Mouse (Mus musculus) heart, postnatal 14 days (tissue): Measurements from ENCODE around the gene Adam30. TPM values are rescaled to one million over a fixed set of nuclear protein-coding genes. Genes with fewer than 3 reads are reported as not detected.
"Not testable (repeated sequence)": the region's sequence is repeated elsewhere in the genome, so short reads cannot be mapped to it uniquely, and the experiment has no call there.

Source experiments
- DNase-seq, 2 experiments: peaks; one replicate each; pipeline ENCODE4 v3.0.0; 2021 to 2022
- intact Hi-C: fragments of 180-260 bp; cut with DNase I; formaldehyde crosslinking; loops from one replicate; pipeline ENCODE4 v1.15.1; 2025
- long read RNA-seq, 2 experiments: library from polyadenylated mRNA; stranded (forward); transcript quantifications; one replicate each; pipeline ENCODE4 v2.0.0; 2021
- total RNA-seq, 2 experiments: library from RNA; stranded (reverse); gene quantifications; 2 replicates each; pipeline ENCODE4 v1.2.3; 2021

Adam30 gene
- total RNA-seq: under 1 TPM in 1 of 2 experiments, not detected in 1; 0.15 TPM
- long read RNA-seq, experiment 1: 0 reads
- long read RNA-seq, experiment 2: 0 reads

DNA sequence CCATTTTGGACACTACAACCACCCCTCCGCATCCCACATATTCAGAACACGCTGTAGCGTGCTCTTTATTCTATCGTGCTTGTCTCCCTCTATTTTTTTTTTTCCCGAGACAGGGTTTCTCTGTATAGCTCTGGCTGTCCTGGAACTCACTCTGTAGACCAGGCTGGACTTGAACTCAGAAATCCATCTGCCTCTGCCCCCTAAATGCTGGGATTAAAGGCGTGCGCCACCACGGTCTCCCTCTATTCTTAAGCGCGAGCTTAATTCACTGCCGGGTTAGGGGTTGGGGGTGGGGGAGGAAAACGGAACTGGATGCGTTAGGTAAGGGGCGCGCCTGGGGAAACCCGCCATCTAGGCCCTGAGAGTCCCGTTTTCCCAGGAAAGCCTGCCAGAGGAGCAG is at the start of gene Adam30:
Adam30 (plus strand) TSS at position 301 of the 400 bp plus-strand sequence.
- DNase-seq: no peak
- intact Hi-C loops: no loop called here

DNA sequence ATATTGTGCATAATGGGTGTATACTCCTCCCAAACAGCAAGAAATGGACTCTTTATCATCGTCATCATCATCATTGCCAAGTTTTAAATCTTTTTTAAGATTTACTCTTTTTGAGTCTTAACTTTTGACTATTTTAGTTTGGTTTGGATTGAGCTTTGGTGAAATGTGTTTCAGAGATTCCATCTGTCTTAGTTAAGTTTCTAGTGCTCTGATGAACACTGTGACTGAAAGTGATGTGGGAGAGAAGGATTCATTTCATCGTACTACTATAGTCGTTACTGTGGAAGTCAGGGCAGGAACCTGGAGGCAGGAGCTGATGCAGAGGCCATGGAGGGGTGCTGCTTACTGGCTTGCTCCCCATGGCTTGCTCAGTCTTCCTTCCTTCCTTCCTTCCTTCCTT is 42.2 kb upstream of the Adam30 start:
- no peak for DNase-seq
- intact Hi-C loops: no loop called here

DNA sequence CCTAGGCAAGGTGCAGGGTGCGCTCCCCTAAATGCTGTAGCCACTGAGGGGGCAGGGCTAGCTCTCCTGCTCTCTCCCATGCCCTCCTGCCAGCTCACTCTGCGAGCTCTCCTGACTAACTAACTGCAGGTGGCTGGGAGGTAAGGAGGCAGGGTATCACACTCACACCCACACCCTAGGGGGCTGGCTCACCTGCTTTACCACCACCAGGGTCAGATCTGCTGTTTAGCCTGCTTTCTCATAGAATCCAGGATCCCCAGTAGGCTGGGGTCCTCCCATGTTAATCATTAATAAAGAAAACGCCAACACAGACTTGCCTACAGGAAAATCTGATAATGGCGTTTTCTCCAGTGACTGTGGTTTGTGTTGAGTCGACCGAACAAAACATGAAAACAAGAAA is 41.1 kb upstream of the Adam30 start:
- DNase-seq: no peak
- intact Hi-C loops: no loop called here

DNA sequence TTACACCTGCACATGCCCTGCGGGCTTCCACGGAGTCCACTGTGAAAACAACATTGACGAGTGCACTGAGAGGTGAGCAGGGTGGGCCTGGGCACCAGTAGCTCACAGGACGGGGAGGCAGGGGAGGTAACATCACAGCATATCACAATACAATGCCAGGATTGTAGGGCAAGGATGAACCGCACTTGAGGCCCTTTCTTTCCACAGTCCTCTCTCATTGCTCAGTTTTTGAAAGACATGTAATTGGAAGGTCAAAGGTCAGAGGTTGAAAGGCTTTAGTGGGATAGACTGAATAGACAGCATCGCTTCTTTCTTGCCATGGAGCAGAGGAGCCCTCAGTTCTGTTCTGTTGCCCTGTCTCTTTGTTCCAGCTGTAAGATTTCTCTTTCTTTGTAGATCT is 39.5 kb upstream of the Adam30 start:
- DNase-seq: no peak
- intact Hi-C loops: no loop called here

DNA sequence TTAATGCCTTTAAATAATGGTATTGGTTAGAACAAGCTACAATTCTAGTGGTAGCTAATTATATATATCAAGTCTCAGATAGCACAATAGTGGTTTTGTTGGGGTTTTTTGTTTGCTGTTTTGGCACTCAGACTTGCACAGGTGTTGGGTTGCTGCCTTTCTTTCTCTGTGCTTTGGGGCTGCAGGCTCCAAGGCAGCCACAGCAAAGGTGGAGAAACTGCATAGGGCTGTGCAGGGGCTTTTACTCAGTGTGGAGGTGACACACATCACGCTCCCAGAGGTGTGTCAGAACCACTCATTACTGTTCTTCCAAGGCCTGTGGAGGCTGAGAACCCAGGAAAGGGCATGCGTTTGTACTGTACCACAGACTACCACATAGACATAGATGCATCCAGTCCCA is 32.7 kb upstream of the Adam30 start:
- intact Hi-C loops: no loop called here
- DNase-seq: no peak

DNA sequence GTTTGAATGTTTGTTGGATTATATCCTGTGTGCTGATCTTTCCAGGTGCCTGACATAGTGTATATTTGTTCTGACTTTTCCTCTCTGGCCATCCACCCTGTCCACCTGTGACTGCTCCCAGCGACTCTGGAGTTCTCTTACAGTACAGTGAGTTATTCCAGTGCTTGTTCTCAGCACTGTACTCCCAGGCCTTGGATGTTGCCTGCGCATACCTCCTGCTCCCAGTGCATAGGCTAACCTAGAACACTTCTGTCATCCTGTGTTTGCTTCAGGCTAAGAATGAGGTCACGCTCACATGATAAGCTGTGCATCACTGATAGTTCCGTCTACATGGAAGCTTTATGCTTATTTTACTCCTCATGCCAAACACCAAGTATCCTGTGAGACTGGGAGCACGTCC is 31.7 kb upstream of the Adam30 start:
- intact Hi-C loops: no loop called here
- DNase-seq: no peak

DNA sequence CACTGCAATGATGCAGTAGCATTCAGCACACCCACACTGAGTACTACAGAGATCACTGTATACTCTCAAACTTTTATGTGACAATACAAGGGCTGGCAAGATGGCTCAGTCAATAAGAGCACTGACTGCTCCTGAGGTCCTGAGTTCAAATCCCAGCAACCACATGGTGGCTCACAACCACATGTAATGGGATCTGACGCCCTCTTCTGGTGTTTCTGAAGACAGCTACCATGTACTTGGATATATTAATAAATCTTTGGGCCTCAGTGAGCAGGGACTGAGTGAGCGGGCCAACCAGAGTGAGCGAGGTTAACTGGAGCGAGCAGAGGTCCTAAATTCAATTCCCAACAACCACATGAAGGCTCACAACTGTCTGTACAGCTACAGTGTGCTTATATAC is 28.3 kb upstream of the Adam30 start:
- not testable (repeated sequence) for DNase-seq
- intact Hi-C loops: loop anchor here (5.0 kb wide), 1 partner anchor 205 kb away; no protein-coding TSS in a partner anchor

DNA sequence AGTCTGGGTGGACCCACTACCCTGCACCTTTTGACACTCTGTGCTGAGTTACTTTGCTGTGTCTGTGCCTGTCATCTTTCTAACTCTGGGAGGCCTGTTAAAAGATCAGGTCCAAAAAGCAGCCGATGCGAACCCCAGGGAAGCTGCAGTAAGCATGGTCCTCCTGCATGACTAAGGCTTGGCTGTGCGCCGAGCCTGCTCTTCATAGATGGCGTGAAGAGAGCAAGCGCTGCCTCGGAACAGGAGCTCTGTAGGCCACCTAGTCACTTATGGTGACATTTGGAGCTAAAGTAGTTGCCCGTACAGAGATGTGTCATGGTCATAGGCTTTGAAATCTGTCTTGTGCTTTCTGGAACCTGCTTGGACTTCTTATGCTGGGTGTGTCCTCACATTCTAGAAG is 27.8 kb upstream of the Adam30 start:
- no peak for DNase-seq
- intact Hi-C loops: loop anchor here (5.0 kb wide), 1 partner anchor 205 kb away; no protein-coding TSS in a partner anchor

DNA sequence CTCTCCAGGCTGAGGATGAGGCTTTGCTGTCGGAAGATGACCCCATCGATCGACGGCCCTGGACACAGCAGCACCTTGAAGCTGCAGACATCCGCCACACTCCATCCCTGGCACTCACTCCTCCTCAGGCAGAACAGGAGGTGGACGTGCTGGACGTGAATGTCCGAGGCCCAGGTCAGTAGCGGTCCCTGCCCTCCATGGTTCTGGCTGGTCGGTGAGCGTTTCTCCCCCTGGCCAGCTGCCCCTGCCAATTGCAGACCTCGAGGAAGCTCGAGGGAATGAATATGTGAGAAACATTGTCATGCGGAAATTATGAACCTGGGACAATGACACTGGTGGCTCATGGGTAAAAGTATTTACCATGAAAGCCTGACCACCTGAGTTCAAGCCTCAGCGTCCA is 19.0 kb upstream of the Adam30 start:
- intact Hi-C loops: no loop called here
- DNase-seq: no peak

DNA sequence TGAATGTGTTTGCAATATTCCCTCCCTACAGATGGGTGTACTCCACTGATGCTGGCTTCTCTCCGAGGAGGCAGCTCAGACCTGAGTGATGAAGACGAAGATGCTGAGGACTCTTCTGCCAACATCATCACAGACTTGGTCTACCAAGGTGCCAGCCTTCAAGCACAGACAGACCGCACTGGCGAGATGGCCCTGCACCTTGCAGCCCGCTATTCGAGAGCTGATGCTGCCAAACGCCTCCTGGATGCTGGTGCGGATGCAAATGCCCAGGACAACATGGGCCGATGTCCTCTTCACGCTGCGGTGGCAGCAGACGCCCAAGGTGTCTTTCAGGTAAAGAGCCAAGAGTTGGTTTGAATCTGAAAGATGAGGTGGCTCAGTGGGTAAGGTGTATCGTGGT is 17.6 kb upstream of the Adam30 start:
- no peak for DNase-seq
- intact Hi-C loops: no loop called here

DNA sequence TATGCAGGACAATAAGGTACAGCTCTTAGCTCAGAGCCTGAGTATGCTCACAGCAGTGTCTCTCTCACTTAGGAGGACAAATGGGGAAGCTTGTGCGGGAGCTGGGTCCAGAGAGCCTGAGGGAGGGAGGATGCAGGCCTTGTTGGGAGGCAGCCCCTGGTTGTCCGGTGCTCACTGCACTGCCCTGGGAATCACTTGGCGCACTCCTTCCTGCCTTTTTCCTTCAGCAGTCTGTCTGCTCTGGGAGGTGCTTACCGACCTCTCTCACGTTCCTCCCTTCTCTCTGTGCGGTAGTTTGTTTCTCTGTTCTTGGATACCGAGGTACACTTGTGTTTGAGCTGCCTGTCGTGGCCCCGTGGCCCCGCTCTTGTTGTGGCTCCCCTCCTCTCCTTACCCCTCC is 15.2 kb upstream of the Adam30 start:
- DNase-seq: no peak
- intact Hi-C loops: no loop called here

DNA sequence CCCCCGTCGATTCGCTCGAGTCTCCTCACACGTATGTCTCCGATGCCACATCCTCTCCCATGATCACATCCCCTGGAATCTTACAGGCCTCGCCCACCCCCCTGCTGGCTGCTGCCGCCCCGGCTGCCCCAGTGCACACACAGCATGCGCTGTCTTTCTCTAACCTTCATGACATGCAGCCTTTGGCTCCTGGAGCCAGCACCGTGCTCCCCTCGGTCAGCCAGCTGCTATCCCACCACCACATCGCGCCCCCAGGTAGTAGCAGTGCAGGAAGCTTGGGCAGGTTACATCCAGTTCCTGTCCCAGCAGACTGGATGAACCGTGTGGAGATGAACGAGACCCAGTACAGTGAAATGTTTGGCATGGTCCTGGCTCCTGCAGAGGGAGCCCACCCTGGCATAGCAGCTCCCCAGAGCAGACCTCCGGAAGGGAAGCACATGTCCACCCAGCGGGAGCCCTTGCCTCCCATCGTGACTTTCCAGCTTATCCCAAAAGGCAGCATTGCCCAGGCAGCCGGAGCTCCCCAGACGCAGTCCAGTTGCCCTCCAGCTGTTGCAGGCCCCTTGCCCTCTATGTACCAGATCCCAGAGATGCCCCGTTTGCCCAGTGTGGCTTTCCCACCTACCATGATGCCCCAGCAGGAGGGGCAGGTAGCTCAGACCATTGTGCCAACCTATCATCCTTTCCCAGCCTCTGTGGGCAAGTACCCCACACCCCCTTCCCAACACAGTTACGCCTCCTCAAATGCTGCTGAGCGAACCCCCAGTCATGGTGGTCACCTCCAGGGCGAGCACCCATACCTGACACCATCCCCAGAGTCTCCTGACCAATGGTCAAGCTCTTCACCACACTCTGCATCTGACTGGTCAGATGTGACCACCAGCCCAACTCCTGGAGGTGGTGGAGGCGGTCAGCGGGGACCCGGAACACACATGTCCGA is 13.7 kb upstream of the Adam30 start:
- intact Hi-C loops: no loop called here
- DNase-seq: no peak

DNA sequence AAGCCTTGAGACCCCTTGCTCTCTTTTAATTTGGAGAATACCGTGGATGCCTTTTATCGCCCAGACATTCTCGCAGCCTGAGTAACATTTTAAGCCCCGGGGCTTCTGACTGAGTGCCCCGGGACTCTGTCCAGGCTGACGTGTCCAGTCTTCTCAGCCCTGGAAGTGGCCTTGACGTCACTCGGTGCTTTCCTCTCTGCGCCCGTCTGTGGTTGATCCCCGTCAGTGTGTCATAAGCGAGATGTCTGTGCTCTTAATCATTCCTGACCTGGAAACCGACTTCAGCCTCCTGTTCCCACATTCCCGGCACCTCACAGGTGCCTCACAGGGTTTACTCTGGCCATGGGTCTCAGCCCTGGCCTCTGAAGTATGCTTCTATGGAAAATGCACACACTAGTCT is 12.7 kb upstream of the Adam30 start:
- intact Hi-C loops: no loop called here
- DNase-seq: no peak

DNA sequence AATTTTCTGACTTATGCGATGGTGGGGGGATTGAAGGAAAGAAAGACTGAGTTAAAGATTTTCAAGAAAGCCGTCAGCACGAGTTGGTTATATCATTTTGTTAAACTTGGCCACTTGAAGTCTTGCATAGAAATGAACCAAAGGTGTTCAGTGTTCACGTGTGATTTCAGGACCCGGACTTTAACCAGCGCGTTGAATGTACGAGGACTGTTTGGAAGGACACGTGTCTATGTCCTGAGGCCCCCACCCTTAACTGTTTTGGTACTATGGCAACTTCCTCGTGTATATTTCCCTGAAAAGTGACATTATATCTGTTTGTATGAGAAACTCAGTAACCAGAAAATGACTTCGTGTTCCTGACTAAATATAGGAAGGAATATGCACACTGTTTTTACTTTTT is 10.5 kb upstream of the Adam30 start:
- no peak for DNase-seq
- intact Hi-C loops: no loop called here

DNA sequence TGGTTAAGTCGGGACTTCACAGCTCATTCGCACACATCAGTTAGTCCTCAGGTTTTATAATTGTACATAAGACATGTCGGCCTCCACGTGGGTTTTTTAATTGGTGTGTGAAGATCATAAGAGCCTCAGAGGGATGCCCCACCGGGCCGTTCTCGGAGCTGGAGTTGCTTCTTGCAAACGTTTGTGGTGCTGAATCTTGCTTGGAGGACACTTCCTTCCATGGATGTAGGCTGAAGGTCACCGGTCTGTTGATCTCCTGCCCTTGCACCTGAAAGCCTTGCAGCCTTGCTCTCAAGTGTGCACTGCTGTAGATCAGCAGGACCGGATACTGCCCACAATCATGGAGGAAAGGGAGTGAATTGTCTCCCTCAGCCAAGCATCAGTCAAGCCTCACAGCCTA is 9.4 kb upstream of the Adam30 start:
- DNase-seq: no peak
- intact Hi-C loops: no loop called here

DNA sequence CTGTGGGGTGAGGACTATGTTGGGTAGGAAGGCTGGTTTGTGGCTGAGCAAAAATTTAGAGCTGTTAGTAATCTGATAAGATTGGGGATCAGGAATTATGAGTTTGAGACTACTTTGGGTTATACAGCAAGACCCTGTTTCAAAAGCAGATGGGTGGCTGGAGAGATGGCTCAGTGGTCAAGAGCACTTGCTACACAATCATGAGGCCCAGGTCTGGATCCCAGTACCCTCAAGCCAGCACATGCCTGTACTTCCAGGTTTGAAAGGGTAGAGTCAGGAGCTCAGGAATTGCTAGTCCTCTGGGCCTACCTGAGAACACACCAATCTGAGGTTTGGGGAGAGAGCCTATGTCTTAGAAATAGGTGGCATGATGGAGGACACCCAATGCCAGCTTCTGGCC is 7.0 kb upstream of the Adam30 start:
- intact Hi-C loops: no loop called here
- DNase-seq: no peak

DNA sequence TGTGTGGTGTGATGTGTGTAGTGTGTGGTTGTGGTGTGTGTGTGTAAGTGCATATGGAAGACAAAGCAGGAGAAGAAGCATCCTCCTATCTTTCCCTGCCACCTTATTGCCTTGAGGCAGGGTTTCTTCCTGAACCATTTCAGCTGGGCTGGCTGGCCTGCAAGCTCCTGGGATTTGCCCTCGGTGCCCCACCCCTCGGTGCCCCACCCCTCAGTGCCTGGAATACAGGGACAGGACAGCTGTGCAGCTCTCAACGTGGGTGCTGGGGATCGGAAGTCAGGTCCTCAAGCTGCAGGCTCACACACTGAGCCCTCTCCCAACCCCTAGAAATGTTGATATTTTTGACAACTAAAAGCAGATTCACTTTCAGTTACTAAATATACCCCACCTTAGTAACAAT is 4.3 kb upstream of the Adam30 start:
- no peak for DNase-seq
- intact Hi-C loops: no loop called here

DNA sequence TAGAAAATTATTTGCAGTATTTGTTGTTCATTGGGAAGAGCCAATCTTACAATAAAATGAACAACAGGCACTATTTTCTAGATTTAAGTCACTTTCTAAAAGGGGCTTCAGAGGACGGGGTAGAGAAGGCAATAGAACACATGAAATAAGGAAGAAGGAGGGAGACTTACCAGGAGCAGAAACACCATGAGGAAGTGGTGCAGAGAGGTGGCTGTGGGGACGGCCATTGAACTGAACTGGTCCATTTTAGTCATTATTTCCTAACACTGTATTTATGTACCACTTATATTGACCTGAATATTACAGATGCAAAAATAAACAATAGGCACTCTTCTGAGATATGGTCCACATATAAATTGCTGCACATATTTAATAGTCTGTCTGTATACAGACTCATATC is 3.4 kb upstream of the Adam30 start:
- intact Hi-C loops: no loop called here

DNA sequence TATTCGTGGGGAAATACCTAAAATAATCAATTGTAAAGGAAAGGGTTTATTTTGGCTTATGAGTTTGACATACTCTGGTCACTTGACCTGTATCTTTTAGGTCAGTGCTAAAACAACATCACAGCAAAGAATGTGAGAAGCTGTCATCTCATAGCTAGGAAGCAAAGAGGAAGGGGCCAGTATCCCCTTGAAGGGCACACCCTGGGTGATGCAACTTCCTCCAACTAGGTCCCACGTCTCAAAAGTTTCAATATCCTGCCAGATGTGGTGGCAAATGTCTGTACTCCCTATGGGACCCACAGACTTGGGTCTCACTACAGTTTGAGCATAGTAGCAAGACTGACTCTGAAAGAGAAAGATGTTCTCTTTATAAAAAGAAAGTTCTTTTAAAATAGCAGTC is 2.8 kb upstream of the Adam30 start:
- intact Hi-C loops: no loop called here

More for the DNA sequence above, 3.4 kb upstream of the Adam30 start:
- no peak for DNase-seq

DNA sequence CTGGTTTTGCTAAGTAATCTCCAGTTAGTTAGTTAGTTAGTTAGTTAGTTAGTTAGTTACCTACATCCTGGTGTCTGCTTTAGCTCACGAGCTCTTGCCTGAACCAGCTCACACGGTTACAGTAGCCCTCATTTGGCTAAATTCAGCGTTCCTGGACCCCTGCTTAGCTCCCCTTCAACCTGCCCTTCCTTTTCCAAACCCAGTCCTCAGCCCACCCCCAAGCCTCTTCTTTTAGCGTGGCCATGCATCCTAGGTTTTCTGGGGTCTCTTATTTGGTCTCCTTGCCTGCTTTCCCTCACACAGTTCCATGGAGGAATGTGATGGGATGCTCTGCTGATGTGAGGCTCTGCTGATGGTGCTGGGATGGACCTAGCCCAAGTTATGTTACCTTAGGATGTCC is 1.8 kb upstream of the Adam30 start:
- DNase-seq: no peak
- intact Hi-C loops: no loop called here

More for the DNA sequence above, 2.8 kb upstream of the Adam30 start:
- DNase-seq: no peak

DNA sequence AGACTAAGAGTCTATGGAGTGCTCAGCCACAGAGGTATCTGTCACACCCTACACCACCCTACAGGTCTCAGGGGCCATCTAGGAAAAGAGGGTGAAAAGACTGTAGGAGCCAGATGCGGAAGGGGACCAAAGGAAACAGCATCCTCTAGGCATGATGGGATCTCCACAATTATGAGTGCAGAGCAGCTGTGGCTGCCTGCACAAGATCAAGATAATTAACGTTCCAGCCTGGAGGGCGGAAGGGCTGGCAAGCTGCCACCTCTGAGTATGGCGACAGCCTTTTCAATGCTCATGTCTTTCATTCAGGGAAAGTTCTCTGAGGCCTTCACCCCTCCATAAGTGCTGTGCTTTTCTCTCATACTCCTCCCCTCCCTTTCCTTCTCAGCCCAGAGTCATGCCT is 1.1 kb upstream of the Adam30 start:
- intact Hi-C loops: no loop called here

DNA sequence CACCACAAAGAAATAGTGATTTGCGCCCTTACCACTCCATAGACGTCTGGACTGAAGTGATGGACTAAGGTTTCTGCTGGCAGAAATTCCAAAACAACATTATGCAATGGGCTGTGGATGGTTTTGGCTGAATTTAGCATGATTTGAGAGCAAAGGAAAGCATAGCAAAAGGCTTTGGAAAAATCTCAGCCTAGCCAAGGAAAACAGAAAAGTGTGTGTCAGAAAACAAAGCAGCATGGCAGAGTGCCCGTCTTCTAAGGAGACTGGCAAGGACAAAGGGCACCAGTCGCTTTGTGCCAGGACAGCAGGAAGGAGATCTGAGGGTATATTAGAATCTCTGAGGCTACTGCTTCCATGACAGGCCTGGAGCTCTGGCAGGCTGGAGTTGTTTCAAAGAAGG is 17.9 kb downstream of the Adam30 start:
- intact Hi-C loops: no loop called here
- peak; percentile 21 to 40 for DNase-seq

More for the DNA sequence above, 1.1 kb upstream of the Adam30 start:
- DNase-seq: no peak
